Mouse (Mus musculus) liver, postnatal 0 days (tissue): ENCODE measurements around the gene Jarid2.

Experiments used
- CTCF ChIP-seq: sonication (generic); IDR thresholded peaks from 2 replicates; pipeline ENCODE4 v1.5.1; 2016; ENCODE audit warnings: antibody characterized with exemption, low read depth
- EP300 ChIP-seq: IDR thresholded peaks from 2 replicates; pipeline ENCODE4 v1.6.1; 2016; ENCODE audit warnings: antibody characterized with exemption, low read depth, mild to moderate bottlenecking

GRCm38 (mm10) chr13:44704036-44704801 is 25.1 kb upstream of the Jarid2 start:
- TF ChIP-seq EP300 (no peak), CTCF (no peak)
